ENCODE assay signal across 7 mouse cellular contexts in the genomic region with DNA sequence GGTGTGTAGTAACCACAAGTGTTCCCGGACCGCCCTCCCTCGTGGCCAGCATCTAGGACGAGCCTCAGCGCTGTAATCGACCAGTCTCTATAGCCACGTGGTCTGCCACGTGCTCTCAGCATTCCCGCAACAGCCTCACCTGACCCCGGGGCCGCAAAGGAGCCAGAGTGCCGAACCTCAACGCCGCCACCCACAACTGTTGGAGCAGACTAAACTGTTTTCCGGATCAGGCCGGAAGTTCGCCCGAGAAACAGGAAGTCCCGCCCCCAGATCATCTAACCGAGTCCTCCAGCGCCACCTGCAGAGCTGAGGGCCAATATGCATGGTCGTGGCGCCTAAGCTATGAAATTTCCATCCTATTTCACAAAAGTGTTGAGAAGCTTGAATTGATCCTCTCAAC. TPM values are rescaled to one million over a fixed set of nuclear protein-coding genes. Genes with fewer than 3 reads are reported as not detected.
DNase-seq lines count a peak whose midpoint lies in the region; ATAC-seq lines count a peak whose summit lies in the region.

A gene (minus strand): TSS at position 227 of the 400 bp plus-strand sequence.

- no peak for ATAC-seq in embryonic facial prominence, embryonic 12.5 days (ENCODE audit: insufficient number of reproducible peaks, insufficient read depth, low FRiP score, low TSS enrichment)
- peak; percentile 78; the same call in 1 of the 2 replicates for ATAC-seq in limb, embryonic 11.5 days (ENCODE audit: insufficient number of reproducible peaks, low FRiP score, low TSS enrichment, low read depth)
- peak; percentile 72; the same call in 1 of the 2 replicates for ATAC-seq in midbrain, embryonic 14.5 days (ENCODE audit: low FRiP score, low TSS enrichment)

- peak within 1 kb of the TSS; percentile 77 for H3K4me3 ChIP-seq in embryonic facial prominence, embryonic 12.5 days
- peak within 1 kb of the TSS; percentile 78 for H3K4me3 ChIP-seq in limb, embryonic 11.5 days (ENCODE audit: low read depth, low read length)
- peak within 1 kb of the TSS; percentile 75 for H3K4me3 ChIP-seq in midbrain, embryonic 14.5 days (replicated peaks; ENCODE audit: low read depth, low read length)

- peak within 1 kb of the TSS; percentile 47; the same call in 1 of the 2 replicates for H3K27ac ChIP-seq in embryonic facial prominence, embryonic 12.5 days
- H3K27ac ChIP-seq in limb, embryonic 11.5 days (replicated peaks; ENCODE audit: low read depth, low read length) = no peak within 1 kb of the TSS
- H3K27ac ChIP-seq in midbrain, embryonic 14.5 days (replicated peaks; ENCODE audit: low read depth, low read length) = 0 out of 2 replicates have a peak within 1 kb of the TSS, but pooled peaks have one; percentile 41

- 0 out of 2 replicates have a peak, but pooled peaks cover 3% of the 10 kb centered on the region for H3K9me3 ChIP-seq in embryonic facial prominence, embryonic 12.5 days
- H3K9me3 ChIP-seq in limb, embryonic 11.5 days (ENCODE audit: control insufficient read depth, low read length) = no peaks in the 10 kb centered on the region; the same call in 1 of the 2 replicates
- H3K9me3 ChIP-seq in midbrain, embryonic 14.5 days (ENCODE audit: control insufficient read depth, low read length) = no peaks in the 10 kb centered on the region

- peaks cover 27% of the 10 kb centered on the region for H3K36me3 ChIP-seq in embryonic facial prominence, embryonic 12.5 days
- H3K36me3 ChIP-seq in limb, embryonic 11.5 days (ENCODE audit: control insufficient read depth, insufficient read depth, low read length) = peaks cover 15% of the 10 kb centered on the region
- peaks cover 28% of the 10 kb centered on the region for H3K36me3 ChIP-seq in midbrain, embryonic 14.5 days (ENCODE audit: control insufficient read depth, insufficient read depth, low read length)

- peak; percentile 91 for DNase-seq in adrenal gland, postnatal 25 days
- peak; percentile 99 for DNase-seq in heart, adult 11 months
- DNase-seq in kidney, adult 18-20 months = peak; percentile 94
- peak; percentile 96 for DNase-seq in limb, embryonic 11.5 days (ENCODE audit: low spot score)
- DNase-seq in midbrain, embryonic 14.5 days = peak; percentile 98
- DNase-seq in spleen, adult 18-20 months = peak; percentile 80 to 94

- WGBS in embryonic facial prominence, embryonic 12.5 days = under 1% methylated on average over 23 of the region's 23 CpGs
- under 1% methylated on average over 23 of the region's 23 CpGs for WGBS in limb, embryonic 11.5 days
- under 1% methylated on average over 23 of the region's 23 CpGs for WGBS in midbrain, embryonic 14.5 days

- no peaks in the 10 kb centered on the region for H3K27me3 ChIP-seq in embryonic facial prominence, embryonic 12.5 days
- H3K27me3 ChIP-seq in limb, embryonic 11.5 days (ENCODE audit: control insufficient read depth, insufficient read depth, low read length) = no peaks in the 10 kb centered on the region
- no peaks in the 10 kb centered on the region for H3K27me3 ChIP-seq in midbrain, embryonic 14.5 days (ENCODE audit: control insufficient read depth, insufficient read depth, low read length)

- H3K4me1 ChIP-seq in embryonic facial prominence, embryonic 12.5 days = peaks cover 10% of the 10 kb centered on the region
- H3K4me1 ChIP-seq in limb, embryonic 11.5 days (ENCODE audit: control insufficient read depth, insufficient read depth, low read length) = peaks cover 7% of the 10 kb centered on the region
- peaks cover 9% of the 10 kb centered on the region for H3K4me1 ChIP-seq in midbrain, embryonic 14.5 days (ENCODE audit: control insufficient read depth, insufficient read depth, low read length)

- H3K9ac ChIP-seq in embryonic facial prominence, embryonic 12.5 days = peak within 1 kb of the TSS; percentile 79
- H3K9ac ChIP-seq in limb, embryonic 11.5 days (ENCODE audit: low read length) = peak within 1 kb of the TSS; percentile 83
- peak within 1 kb of the TSS; percentile 76 for H3K9ac ChIP-seq in midbrain, embryonic 14.5 days (replicated peaks; ENCODE audit: low read length)

- H3K4me2 ChIP-seq in embryonic facial prominence, embryonic 12.5 days (replicated peaks) = peak within 1 kb of the TSS; percentile 92
- H3K4me2 ChIP-seq in limb, embryonic 11.5 days (ENCODE audit: low read depth, severe bottlenecking) = peak within 1 kb of the TSS; percentile 89
- peak within 1 kb of the TSS; percentile 89 for H3K4me2 ChIP-seq in midbrain, embryonic 14.5 days (ENCODE audit: low read length)

RNA-seq across cellular contexts. Expression of the gene that starts here (rescaled TPM):
- 14.0 and 15.7 TPM in 2 replicates for total RNA-seq in adrenal gland, postnatal 25 days (2021)
- polyA plus RNA-seq in embryonic facial prominence, embryonic 12.5 days (2016; fragmentation: Nextera tagmentation; extraction: Ambion mirVana) = 15.2 and 15.5 TPM in 2 replicates
- 11.4 and 12.8 TPM in 2 replicates for polyA plus RNA-seq in limb, embryonic 11.5 days (2014; fragmentation: Nextera tagmentation; extraction: Ambion mirVana)
- polyA plus RNA-seq in midbrain, embryonic 14.5 days (2014; fragmentation: Nextera tagmentation; extraction: Ambion mirVana) = 14.6 and 16.6 TPM in 2 replicates
